Comparison of ENCODE assay signal across 18 mouse cellular contexts in the genomic region with DNA sequence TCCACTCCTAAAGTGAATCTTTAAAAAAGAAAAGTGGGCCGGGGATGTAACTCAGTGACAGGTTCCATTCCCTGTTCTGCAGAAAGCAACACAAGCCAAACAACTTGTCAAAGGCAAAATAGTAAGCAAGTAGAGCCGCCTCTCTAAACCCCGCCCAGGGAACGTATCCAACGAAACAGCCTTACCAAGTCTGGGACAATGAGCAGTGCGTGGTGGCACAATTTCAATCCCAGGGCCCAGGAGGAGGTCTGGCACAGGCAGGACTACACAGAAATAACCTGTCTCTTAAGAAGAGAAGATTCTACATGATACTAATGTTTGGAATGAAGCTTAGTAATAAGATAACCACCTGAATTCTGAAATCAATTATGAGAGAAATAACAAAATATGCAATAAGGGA.
DNase-seq lines count a peak whose midpoint lies in the region; ATAC-seq lines count a peak whose summit lies in the region.
"Had no signal": no experiment of that assay in that cellular context is flagged by ENCODE, and none has a peak within 500 bp of the region (broad histone marks: within the 10 kb centered on the region; RNA-seq: fewer than 3 reads in every experiment).

No protein-coding gene starts in this region.

- no peak for ATAC-seq in cerebellum, adult (ENCODE audit: insufficient number of reproducible peaks, low FRiP score, low TSS enrichment)
- ATAC-seq: forebrain, embryonic 15.5 days; hindbrain, embryonic 16.5 days; intestine, embryonic 15.5 days had no signal

- peak; percentile 23 to 27 for DNase-seq in cerebellum, adult 18-20 months
- DNase-seq in cerebellum, postnatal 25 days: peak; percentile 63 to 75
- no peak for DNase-seq in cerebellum, adult 9-11 months
- peak; percentile 40 for DNase-seq in R1 (ENCODE audit: low read depth, low spot score)
- no peak for DNase-seq in ovary, postnatal 10 days (ENCODE audit: low spot score)
- DNase-seq: adrenal gland, postnatal 10 days; adrenal gland, postnatal 36 days; cerebellum, adult 8-10 months; embryo, embryonic 11 days; gastrocnemius, postnatal 25 days; heart, adult 18-20 months; heart, postnatal 10 days; heart, postnatal 36 days; kidney, adult 11 months had no signal

Comparison
In these comparisons a context has a peak if more than half of its experiments do, and no peak if none do; other contexts are left out.
1. DNase-seq: peak in cerebellum, adult 18-20 months (2 of 2), cerebellum, postnatal 25 days (2 of 2) and R1 (single experiment); none in cerebellum, adult 9-11 months (single experiment) and ovary, postnatal 10 days (single experiment).